Mouse (Mus musculus): ENCODE results near the gene Nup133. TPM values are rescaled to one million over a fixed set of nuclear protein-coding genes. Genes with fewer than 3 reads are reported as not detected.

The Nup133 gene
- total RNA-seq, 2 experiments from 2014 or later: 10.9 to 11.0 TPM

DNA sequence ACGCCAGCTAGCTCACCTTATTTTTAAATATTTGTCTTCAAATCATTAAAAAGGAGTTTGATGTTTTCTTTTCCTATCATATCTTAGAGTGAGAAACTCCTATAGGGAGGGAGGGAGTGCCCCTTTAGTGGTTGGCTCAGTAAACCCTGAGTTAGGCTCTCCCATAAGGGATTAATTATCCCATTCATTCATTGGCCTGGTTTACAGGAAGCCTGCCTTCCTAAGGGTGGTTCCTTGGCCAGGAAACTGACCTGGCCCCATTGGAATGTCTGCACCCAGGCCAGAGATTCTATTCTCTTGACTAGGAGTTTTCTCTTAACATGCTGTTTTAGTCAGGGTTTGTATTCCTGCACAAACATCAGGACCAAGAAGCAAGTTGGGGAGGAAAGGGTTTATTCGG, 61.1 kb downstream of the Nup133 start:
- DNase-seq: no peak

DNA sequence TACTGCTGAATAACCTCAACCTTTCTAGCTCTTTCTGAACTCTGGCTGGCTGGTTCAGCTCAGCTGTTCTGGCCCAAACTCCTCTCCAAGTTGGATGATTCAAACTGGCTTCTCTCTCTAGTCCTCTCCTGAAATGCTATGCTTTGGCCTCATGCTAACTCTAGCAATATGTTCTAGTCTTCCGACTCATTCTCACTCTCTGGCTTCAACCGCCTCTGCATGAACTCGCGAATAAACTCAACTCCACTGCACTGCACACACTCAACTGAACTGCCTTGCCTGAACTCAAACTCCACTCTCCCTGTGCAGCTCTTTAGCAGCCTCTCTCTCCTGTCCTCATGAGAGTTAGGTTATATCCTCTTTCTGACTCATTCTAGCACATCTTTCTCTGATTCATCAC, 61.9 kb downstream of the Nup133 start:
- no peak for DNase-seq

DNA sequence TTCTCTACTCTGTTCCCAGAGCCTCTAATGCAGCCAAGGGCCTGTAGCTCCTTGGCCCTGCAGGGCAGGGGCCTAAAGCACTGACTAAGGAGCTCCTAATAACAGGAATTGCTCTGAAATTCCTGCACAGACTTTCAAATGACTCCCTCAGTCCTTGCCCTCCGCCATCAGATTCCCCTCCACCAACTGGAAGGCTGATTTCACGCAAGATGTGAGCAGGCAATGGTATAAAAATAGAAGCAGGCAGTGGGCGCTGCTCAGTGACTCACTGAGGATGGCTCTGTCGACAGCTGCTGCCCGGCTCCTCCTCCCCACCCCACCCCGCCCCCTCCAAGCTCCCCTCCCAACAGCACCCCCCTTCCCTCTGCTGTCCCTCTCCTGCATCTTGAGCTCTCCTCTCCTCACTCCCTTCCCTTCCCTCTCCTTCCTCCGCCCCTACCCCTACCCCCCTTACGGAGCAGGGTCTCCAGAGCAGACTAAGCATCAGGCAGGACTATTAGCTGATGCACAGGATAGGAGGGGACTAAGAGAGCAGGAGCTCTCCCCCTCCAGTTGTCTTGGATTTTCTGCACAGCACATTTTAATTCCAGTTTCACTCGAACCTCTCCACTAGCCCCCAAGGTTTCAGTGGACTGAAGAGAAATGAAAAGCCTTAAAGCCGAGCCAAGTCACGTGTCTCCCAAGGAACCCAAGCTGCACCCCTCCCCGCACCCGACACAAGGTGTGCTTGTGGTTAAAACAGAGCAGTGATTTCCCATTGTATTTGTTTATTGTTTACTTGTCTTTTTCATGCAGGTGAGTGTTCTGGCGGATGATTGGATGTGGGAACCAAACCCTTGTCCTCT, 64.1 kb downstream of the Nup133 start:
- DNase-seq: no peak

DNA sequence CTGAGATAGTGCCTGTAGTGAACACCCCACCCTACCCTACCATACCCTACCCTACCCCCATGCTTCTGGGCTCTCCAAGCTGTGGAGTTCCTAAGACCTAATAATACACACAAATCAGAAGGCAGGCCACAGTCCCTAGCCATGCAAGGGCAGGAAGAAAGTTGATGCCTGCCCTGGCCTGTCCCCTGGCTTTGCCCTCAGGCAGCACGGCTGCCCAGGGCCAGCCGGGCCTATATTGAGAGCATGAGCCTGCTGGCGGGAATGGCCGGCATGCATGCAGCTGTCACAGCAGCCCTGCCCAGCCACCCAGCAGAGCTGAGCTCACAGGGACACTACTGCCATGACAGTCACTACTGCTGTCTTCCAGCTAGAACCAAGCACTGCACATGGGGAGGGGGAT, 66.0 kb downstream of the Nup133 start:
- DNase-seq: no peak

DNA sequence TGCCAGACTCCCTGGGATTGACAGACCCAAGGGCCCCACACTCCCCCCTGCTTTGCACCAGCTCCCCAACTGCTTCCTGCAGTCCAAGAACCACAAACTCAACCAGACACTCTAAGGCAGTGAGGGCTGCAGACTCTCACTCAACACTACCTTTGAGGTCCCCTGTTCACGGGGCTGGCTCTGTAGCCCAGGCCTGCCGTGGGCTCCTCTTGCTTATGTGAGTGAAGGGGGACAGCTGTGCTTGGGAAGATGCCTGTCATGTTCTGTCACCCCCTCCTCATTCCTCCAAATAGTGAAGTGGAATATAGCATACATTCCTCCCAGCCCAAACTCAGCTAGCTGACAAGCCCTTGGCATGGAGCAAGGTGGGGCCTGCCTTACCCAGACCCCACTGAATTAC, 66.7 kb downstream of the Nup133 start:
- no peak for DNase-seq

DNA sequence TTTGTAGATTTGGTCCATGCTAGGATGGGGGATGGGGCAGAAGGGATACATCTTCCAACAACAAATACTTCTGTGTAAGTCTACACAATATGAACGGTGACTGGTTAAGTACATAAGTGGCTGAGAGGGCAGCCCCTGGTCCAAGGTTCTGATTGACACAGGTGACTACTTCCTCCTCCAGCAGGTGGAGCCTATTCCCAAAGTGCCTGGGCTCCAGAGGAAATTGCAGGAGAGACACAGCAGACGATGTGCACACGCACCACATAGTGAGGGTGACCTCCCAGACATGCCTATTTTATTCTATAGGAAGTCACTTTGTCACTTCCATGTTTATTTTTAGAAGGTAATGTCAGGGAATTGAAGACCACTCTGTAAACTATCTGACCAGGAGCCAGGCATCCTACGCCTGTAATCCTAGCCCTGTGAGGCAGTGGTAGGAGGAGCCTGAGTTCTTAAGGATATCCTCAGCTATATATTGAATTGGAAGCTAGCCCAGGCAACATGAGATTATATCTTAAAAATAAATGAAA, 68.2 kb downstream of the Nup133 start:
- DNase-seq: no peak

DNA sequence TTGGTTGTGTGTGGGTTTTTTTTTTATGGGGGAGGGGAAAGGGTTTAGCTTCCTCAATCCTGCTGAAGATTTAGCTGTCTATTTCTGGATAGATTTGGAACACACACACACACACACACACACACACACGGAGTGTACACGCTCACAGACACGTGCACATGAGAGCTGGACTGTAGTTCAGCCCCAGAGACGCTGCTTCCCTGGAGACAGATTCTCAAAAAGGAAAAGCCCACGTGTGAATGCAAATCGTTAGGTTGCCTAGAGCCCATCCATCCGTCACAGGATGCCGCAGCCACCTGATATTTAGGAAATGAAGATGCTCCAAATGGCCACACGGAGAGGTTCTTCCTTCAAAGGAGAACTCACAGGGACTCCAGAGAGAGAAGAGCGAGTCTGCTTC, 68.8 kb downstream of the Nup133 start:
- no peak for DNase-seq

DNA sequence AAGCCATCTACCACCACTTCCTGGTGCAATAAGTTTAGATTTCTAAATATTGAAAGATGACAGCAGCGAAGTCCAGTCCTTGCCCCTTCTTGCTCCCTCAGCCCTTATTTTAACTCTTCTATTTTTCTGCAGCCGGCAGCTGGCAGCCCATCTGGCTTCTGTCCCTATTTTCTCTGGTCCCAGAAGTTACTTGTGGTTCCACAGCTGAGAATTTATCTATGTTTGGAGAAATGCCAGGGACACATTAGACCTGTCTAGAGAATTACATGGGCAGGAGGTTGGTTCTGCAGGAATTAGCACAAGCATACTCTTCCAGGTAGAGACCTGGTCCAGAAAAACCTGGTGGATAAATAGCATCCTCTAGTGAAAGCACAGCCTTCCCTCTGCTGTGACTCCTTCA, 71.2 kb downstream of the Nup133 start:
- no peak for DNase-seq

DNA sequence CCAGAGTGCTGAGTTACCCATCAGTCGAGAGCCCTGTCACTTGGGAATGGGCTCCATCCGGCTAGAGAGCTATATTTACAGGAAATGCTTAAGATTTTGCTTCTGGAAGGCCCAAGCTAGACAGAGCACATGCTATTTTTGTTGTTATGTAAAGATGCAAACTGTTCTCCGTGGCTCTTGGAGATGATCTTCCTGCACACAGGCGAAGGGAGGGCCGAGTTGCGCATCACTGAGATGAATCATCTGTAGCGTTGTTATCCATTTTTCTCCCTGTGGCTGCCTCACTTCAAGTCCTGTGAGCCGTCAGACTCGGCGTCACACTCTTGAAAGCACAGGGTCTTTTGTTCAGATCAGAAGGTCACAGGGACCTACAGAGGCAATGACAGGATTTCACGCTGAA, 74.7 kb downstream of the Nup133 start:
- DNase-seq: no peak

DNA sequence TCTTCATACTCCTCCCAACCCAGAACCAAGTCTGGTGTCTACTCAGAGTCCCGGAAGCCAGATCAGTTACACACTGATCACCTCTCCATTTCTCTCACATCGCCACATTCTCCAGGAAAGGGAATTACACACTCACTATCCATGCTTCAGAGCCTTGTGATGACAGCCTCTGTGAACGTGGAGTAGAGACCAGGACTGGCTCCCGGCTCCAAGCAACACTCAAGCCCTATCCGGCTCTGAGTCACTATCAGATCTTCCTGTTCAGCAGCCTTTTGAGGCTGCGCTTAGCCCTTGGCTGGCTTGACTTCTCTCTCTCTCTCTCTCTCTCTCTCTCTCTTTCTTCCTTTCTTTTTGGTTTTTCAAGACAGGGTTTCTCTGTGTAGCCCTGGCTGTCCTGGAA, 75.7 kb downstream of the Nup133 start:
- no peak for DNase-seq

DNA sequence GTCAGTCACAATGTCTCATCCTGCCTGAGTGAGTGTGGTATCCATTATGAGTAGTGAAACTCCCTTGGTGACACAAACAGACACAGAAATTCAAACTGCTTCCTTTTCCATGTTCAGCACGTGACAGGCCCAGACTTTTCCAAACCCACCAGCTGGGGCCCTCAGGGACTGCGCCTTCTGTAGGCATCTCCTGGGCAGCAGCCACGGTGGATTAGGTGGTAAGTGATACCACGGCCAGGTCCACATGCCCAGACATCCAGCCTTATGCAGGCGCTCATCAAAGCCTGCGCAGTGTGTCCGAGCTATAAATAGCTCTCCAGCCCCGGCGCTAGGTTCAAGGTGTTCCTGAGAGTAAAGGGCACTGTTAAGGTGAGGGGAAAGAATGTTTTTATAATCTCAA, 77.0 kb downstream of the Nup133 start:
- peak; percentile 47 to 59 for DNase-seq

DNA sequence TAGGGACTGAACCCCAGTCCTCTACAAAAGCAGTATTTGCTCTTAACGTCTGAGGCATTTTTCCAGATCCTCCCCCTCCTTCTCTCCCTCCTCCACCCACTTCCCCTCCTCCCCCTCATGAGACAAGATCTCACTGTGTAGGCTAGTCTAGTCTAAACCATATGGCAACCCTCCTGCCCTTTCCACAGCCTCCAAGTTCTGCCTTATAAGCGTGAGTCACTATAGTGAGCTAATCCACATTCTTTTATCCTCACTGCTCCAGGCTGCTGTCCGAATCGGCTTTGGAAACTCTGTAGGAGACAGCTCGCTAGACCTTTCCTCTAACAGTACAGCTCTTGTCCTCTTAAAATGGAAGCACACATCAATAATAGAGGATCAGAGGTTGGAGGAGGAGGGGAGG, 82.1 kb downstream of the Nup133 start:
- no peak for DNase-seq

DNA sequence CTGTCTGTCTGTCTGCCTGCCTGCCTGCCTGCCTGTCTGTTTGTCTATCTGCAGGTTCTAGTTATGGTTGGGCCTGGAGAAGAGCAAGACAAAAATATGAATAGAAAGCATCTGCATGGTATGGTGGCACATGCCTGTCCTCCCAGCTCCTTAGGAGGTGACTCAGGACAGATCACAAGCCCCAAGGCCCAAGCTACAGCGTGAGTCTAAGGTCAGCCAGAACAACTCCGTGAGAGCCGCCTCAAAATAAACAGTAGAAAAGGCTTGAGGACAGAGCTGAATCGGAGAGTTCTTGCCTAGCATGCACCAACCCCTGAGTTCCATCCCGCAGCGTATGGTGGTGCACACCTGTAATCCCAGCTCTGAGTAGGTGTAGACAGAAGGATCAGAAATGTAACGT, 83.3 kb downstream of the Nup133 start:
- DNase-seq: no peak

DNA sequence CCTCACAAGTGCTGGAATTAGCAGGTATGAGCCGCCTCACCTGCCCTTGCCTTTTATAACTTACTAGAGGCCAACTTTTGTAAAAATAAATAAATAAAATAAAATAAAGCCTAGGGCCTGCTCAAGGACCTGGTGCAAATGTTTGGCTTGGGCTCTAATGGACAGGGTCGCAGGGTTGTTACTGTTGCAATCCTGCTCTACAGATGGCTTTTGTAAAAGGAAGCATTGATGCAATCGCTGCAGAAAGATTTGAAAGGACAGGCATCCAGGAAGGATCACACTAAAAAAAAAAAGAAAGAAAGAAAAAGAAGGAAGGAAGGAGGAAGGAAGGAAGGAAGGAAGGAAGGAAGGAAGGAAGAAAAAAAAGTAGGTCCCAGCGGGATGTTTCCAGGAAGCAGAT, 88.7 kb downstream of the Nup133 start:
- no peak for DNase-seq

DNA sequence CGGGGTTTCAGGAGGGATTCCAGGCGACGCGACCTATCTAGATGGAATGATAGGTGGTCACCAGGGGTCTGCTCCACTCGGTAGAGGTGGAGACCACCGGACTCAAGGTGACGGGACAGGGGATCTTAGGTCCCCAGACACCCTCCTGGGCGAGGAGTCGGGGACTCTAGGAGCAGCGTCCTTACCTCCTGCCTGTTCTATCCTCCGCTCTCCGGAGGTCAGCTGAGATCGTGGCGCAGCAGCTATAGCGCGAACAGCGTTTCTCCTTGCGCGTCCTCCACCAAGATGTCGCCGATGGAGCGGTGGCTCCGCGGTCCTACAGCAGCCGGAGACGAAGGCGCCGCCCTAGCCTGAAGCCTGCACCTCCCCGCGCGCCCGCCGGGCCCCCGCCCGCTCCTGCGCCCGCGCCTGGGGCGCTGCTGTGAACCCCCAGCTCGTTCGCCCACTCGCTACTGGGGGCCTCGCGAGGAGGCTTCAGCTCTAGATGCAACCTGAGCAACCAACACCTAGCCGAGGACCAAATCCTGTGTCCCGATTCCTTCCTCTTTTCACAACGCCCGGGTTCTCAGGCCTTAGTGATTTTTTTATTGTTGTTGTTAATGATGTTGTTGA, 89.3 kb downstream of the Nup133 start, which contains the start of gene Ccsap:
Gene Ccsap (minus strand): TSS at position 562 of the 612 bp plus-strand sequence.
- DNase-seq: no peak

DNA sequence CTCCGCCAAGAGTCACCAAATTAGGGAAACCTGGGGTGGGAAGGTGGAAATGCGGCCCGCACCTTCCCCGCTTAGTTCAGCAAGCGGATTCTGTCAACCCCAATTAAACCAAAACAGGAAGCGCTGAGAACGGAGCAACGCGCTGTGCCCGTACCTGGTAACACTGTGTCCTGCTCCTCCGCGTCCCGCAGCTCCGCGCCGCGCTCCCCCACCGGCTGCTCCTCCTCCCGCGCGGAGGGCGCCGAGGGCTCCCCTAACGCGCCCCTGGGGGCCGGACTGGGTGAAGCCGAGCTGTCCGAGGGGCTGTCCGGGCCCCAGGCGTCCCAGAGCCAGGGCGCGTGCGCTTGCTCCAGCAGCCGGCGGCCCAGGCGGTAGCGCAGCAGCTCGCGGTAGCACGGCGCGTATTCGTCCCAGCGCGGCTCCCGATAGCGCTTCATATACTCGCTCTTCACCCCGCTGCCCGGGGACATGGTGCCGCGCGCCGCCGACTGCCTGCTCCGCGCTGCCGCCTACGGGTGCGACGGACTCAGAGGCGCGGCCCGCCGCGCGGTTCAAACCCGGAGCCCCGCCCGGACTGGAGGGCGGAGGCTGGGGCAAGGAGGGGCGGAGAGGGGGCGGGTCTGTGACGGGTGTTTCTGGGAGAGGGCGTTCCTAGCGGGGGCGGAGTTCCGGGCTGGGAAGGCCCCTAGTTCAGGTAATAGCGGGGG, 90.0 kb downstream of the Nup133 start:
- DNase-seq: peak; percentile 93 to 94

DNA sequence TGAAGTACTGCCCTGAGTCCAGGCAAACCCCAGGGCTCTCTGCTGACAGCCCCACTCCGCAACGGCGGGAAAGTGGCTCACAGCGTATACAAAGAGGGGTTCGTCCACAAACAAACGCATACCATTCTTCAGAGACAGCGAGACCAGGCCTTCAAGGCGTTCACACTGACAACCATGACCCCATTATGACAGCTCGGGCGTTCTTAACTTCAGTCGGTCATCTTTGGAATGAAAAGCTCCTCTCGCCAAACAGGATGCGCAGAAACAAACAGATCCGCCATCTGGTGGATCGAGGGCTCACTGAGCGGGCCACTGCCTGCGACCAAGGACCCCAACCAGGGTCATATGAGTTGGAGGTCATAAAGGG, 90.5 kb downstream of the Nup133 start:
- DNase-seq: peak in 1 of 2 experiments; percentile 7

DNA sequence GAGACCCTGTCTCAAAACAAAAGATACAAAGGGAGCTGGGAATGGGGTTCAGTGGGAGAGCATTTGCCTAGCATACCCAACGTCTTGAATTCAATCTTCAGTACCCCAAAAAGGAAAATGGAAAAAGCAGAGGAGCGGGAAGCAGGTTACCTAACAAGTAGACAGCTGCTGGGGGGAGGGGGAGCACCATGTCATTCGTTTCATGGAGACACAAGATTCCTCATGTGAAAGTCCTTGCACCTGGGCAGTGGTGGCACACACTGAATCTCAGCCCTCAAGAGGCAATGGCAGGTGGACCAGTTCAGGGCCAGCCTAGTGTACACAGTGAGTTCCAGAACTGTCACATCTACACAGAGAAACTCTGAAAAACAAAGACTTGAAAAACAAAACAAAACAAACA, 91.7 kb downstream of the Nup133 start:
- DNase-seq: no peak

DNA sequence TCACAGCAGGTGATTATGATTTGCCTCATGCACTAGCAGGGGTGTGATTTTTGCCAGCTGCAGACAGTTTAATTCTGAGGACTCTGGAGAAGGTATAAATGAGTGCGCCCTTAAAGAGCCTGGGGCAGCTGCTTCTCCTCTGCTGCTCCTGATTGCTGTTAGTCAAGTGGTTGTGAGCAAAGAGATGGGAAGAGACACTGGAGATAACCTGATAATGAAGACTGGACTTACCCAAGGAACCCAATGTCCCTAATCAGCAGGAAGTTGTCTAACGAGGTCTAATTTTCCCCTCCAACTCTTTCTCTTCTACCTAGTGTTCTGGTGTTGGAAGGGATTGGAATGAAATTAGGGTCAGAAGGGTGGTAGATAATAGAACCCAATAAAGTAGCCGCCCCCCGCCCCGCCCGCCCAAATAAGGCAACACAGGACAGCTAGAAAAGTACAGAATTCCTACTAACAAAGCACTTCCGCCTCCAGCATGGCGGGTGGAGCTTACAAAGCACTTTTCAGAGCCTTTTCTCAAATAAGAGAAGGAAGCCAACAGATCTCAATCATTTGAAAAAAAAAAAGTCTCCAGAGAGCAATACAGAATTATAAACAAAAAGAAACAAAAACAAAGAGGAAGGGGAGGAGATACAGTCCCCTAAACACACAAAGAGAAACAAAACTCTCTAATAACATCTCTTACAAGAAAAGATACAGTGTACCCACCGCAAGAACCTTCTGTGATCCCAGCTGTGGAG, 94.2 kb downstream of the Nup133 start:
- no peak for DNase-seq

DNA sequence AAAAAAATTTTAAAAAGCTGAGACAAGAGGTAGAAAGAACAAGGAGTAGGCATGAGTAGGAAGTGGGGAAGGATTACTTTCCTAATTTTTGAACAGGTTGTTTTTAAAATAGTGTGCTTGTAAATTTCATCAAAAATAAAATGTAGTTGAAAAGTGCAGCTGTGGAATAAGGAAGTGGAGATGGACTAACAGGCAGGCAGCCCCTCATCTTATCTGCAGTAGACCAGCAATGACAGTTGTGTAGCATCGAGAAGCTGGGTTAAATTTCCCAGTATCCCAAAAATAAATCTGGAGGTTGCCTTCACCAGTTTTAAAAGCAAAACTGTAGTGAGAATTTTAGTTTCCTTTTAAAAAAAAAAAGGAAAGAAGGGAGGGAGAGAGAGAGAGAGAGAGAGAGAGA, 94.8 kb downstream of the Nup133 start:
- no peak for DNase-seq

DNA sequence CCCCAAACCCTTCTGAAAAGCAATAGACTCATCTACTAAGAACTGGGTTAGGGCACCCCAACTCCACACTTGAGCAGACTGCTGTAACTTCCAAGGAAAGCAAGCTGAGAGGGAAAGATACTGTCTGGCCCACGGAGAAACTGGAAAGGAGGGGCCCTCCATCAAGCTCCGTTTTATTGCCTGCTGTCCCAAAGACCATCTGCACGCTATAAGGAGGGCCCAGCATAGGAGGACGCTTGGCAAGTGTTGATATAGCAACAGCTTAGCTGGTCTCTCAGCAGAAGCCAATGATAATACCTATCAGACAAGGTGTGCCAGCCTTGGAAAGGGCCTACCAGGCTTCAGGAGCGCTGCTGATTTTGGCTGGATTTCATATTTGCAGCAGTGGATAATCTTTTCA, 97.5 kb downstream of the Nup133 start:
- DNase-seq: no peak

DNA sequence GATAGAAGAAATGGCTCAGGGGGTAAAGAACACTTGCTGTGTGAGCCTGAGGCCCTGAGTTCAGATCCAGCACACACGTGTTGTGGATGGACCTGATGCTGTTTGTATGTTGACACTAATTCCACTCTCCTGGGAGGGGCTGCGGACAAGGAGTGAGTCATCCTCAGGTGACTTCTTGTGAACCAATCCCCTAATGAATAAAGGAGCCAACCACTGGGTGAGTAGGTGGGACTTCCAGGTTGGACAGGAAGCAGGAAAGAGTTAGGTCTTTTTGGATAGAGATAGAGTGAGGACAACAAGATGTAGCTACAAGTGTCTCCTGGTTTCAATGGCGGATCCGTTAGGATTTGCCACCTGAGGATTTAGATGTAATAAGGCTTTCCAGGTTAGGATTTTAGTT, 99.7 kb downstream of the Nup133 start:
- no peak for DNase-seq

Measured in heart, adult 18-20 months (tissue).